Mouse (Mus musculus) v-Abl transformed pro-B cells (cell line): ENCODE measurements around the gene Nmnat2.
"Not testable (repeated sequence)": the region's sequence is repeated elsewhere in the genome, so short reads cannot be mapped to it uniquely, and the experiment has no call there.

ENCODE experiments used
- in situ Hi-C, 2 experiments: fragments of 400-800 bp; cut with MboI; formaldehyde crosslinking; loops; one replicate each; pipeline ENCODE4 v1.15.1; 2025; ENCODE audit not compliant: unreplicated experiment in 2 of 2

Nmnat2 gene

DNA sequence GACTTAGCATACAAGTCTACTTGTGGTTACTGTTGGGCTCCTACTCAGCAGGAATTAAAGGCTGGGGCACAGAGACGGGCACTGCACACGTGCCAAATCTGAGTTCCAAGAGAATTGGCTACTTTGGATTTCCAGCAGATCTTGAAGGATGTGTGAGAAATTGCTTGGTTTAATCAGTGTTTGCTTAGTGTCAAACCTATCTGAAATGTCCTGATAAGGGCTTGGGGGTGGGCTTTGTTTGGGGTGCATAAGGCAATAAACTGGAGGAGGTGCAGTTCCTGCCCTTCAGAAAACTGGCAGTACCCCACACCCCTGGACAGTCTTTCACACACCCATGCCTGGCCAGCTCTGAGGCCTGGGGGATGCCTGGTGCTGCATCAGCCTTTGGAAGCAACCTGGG is 94.7 kb downstream of the Nmnat2 start:
- in situ Hi-C loops: no loop called here

DNA sequence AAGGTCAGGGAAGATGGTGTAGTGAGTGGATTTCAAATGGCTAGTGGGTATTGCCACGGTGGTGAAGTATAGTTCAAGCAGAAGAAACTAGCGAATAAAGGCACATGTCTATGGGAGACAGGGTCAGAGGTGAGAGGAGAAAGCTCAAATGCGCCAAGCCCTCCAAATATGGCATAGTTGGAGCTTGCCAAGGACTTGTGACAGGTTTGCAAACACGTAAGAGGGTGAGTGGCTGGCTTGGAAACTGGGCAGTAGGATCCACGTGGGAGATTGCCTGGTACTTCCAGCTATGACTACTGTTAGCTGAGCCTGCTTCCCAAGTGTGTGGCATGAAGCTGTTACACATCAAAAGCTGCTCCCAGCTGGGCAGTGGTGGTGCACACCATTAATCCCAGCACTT is 96.7 kb downstream of the Nmnat2 start:
- in situ Hi-C loops: no loop called here

DNA sequence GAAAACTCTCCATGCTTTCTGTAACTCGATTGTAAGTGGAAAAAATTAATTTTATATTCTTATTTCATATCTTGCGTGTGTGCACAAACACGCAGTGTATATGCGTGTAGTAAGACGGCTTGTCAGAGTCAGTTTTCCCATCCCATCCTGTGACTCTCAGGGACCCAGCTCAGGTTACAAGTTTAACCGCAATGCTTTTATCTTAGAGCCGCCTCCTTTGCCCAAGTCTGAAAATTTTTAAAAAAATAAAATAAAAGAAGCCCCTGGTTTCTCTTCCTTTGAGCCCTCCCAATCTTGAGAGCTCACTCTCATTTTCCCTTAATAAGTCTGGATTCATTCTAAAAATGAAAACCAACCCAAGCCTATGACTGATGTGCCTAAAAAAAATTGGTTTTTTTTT is 98.8 kb downstream of the Nmnat2 start:
- in situ Hi-C loops: no loop called here

DNA sequence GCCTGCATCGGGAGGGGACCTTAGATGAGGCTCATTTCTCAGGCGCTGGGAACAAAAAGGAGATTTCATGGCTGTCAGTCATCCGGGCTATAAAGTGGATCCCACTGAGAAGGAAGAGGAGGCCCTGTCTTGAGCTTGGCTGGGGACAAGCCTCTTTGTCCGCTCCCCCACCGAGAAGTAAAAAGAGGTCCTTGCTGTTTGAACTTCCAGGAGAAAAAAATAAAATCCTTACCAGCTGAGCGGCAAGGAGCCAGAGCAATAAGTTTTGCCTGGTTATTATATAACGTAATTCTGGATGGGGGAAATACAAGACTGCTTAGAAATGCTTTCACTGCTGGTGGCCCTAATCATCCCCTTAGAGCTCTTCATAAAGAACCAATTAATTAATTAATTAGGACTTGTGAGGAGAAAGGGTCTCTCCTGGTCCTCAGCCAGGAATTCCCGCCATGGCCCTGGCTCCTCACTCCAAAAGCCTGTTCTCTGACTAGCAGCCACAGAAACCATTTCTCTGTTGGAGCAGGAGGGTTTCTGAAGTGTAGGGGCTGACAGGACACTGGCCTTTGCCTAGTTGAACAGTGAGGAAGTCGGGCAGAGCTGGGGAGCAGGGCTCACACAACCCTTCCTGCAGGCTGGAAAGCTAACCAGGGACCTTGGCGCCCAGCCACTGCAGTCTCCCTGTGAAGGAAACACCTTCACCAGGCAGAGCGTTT is 99.5 kb downstream of the Nmnat2 start:
- in situ Hi-C loops: no loop called here

DNA sequence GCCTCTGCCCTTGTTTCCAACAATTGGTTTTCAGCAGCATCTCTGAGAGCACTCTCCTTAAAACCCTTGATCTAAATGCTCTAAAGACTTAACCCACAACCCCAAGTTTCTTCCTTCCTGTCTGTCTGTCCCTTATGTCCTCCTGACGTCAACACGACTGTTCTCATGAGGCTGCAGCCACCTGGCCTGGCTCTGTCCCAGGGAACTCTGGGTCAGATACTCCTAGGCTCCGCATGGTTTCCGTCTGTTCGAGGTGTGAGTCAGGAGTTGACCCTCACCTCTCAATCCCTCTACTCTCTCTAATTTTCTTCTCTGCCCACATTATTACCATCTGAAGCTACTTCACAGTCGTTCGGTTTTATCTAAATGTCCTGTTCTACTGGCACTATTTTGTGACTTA is 103.5 kb downstream of the Nmnat2 start:
- in situ Hi-C loops: no loop called here

GRCm38 (mm10) chr1:153059626-153060025 is 104.8 kb downstream of the Nmnat2 start:
- in situ Hi-C loops: no loop called here

GRCm38 (mm10) chr1:153062547-153062946 is 107.8 kb downstream of the Nmnat2 start:
- in situ Hi-C loops: no loop called here

DNA sequence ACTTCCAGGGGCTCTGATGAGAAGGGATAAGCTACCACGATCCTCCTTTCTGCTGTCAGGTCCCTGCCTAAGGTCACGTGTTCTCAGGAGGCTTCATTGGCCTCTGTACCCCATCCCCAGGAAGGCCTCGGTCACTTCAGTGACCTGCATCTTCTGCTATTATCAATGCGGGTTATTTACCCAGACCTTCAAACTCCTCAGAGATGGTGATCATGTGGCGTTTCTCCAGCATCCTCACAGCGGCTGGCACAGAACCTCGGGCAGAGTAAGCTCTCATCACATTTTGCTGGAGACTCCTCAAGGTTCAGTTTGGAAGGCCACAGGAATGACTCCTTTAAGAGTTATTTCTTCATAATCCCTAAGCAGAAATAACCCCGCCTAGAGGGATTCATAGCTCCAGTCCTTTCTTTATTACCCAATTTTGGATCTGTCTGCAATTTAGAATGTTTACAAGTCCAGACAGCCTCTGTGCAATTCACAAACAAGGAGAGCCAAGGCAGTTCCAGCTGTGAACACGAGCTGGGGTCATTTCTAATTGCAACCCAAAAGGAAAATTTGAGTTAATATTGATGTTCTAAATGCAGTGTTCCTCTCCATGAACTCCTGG is 110.1 kb downstream of the Nmnat2 start:
- in situ Hi-C loops: no loop called here

DNA sequence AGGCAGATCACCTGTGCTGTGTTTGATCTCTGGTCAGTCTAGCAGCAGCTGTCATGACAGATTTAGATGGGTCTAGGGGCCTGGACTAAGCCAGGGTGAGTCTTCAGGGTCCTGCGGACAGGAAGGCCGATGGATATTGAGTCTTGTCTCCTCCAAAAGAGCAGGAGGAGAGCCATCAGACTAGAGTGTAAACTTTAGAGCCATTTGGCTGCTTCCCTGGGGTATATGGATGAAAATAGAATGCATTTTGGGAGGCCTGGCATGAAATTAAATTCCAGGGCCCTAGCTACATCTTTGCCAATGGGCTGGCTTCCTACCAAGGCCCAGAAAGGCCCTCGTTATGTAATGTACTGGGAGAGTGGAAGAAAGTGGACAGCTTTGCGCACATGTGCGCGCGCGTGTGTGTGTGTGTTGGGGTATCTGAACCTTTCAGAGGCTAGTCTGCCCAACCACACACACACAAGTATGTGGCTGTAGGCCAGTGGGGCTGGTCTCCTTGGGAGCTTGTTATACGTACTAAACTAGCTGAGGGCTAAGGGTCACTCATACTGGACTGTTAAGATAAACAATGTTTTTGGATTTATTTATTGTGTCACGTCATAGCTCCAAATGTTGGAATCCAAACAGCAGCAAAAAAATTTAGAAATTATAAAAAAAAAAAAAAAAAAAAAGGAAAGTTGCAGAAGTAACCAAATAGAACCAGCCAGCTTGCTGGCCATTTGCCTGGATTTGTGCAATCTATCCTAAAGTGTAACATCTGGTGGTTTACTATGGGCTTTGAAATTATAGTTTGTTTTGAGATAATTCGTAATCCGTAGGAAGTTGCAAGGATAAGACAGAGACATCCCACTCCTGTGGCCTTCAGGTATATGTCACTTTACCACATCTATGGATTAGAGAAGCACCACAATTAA is 110.9 kb downstream of the Nmnat2 start:
- in situ Hi-C loops: no loop called here

- in situ Hi-C loops: no loop called here
These were observed 111.6 kb downstream of the Nmnat2 start for GRCm38 (mm10) chr1:153066387-153066781.

- in situ Hi-C loops: no loop called here
These were observed 116.8 kb downstream of the Nmnat2 start for GRCm38 (mm10) chr1:153071563-153071962.

GRCm38 (mm10) chr1:153071995-153072394 is 117.2 kb downstream of the Nmnat2 start:
- in situ Hi-C loops: no loop called here

- in situ Hi-C loops: no loop called here
These were observed 117.9 kb downstream of the Nmnat2 start for GRCm38 (mm10) chr1:153072711-153073110.

- in situ Hi-C loops: no loop called here
These were observed 118.6 kb downstream of the Nmnat2 start for GRCm38 (mm10) chr1:153073441-153073840.

DNA sequence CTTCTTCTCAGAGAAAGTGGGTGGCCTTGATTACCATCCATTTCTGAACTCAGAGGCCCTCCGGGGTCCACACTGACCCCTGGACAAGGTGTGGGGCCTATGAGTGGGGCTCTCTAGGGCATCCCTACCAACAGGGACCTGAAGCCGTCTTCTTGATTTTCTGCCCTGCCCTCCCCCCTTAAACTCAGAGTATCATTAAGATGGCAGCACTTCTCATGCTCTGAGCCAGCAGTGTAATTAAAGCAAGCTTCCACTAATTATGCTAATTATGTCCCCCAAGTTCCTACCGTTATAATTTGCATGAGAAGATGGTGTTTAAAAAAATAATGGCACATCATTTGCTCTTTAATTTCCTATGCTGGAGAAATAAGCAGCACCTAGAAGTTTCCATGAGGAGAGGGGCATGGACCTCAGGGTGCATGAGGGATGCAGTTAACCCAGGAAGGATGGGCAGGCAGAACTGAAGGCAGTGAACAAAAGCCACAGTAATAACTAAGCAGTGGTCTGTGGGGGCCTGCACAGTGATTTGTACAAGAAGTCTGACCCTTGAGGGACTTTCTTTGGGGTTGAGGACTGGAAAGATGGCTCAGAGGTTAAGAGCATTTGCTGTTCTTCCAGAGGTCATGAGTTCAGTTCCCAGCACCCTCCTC is 120.4 kb downstream of the Nmnat2 start:
- in situ Hi-C loops: no loop called here

- in situ Hi-C loops: no loop called here
These were observed 121.2 kb downstream of the Nmnat2 start for GRCm38 (mm10) chr1:153075955-153076354.

DNA sequence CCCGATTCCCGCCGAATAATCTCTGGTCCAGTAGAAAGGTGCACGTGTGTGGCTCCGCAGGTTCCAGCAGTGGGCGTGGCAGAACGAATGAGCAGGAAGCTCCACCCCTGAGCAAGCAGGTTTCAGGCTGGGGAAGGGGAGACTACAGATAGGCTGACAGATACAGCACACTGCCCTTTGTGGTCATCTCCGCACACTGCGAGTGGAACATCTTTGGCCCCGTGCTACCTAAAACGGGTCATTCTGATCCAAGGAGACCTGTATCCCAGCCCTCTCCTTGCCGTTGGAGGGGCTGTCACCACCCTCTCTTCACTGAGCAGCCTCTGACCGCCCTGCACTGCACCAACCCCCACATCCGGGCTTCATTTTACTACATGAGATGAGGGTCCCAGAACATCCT is 128.4 kb downstream of the Nmnat2 start:
- in situ Hi-C loops: not testable (repeated sequence)

- in situ Hi-C loops: no loop called here
These were observed 129.4 kb downstream of the Nmnat2 start for GRCm38 (mm10) chr1:153084191-153084590.

DNA sequence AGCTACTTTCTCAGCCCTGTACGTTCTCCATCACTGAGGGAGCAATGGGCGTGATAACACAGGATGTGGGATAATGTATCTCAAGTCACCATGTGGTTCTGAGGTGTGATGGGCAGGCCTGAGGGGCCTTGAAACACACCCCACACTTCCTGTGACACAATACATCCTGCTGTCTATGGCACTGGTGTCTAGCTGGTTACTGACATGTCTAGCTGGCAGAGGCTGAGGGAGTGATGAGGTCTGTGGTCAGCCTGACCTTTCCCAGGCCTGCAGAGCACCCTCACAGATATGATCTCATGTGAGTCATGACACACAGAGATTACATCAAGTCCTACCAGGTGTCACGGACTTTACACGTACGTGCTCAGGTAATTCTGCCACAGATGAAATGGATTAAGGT is 130.4 kb downstream of the Nmnat2 start:
- in situ Hi-C loops: loop anchor here in 1 of 2 experiments (5.0 kb wide), 1 partner anchor 43 kb away; no protein-coding TSS in a partner anchor

GRCm38 (mm10) chr1:153087771-153088170 is 133.0 kb downstream of the Nmnat2 start:
- in situ Hi-C loops: loop anchor here in 1 of 2 experiments (5.0 kb wide), 1 partner anchor 45 kb away; no protein-coding TSS in a partner anchor

- in situ Hi-C loops: loop anchor here (5.0 to 10.0 kb wide), 3 partner anchors 303 to 565 kb away; no protein-coding TSS in a partner anchor
These were observed 135.3 kb downstream of the Nmnat2 start for GRCm38 (mm10) chr1:153090081-153090480.
